Mouse (Mus musculus): Measurements from ENCODE around the gene Ccser1. TPM values are rescaled to one million over a fixed set of nuclear protein-coding genes. Genes with fewer than 3 reads are reported as not detected.

Ccser1 gene
- total RNA-seq, 1 experiment from 2014 or later = not detected

GRCm38 (mm10) chr6:61543459-61544044, 363.4 kb downstream of the Ccser1 start:
- no peak for ATAC-seq (replicated peaks; ENCODE audit: insufficient number of reproducible peaks, low FRiP score, low TSS enrichment, poor library complexity, severe bottlenecking)

DNA sequence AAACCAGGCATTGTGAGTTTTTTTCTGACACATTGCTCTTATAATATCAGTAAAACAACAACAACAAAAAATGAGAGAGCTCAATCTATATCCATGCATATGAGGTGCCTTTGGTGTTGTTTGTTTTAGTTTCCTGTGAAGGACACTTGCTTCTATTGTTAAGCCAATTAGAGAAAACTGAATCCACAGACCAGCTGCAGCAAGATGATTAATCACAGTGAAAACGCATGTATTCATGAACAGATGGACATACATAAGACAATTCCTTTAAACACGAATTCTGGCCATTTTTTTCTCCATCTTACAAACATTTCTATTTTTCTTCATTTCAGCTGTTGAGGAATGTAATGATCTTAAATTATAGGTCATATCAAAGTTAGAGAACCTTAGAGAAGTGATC, 387.4 kb downstream of the Ccser1 start:
- no peak for ATAC-seq (replicated peaks; ENCODE audit: insufficient number of reproducible peaks, low FRiP score, low TSS enrichment, poor library complexity, severe bottlenecking)

- ATAC-seq (replicated peaks; ENCODE audit: insufficient number of reproducible peaks, low FRiP score, low TSS enrichment, poor library complexity, severe bottlenecking) = no peak
Measured at GRCm38 (mm10) chr6:61567967-61568366, 387.8 kb downstream of the Ccser1 start.

GRCm38 (mm10) chr6:61581696-61582095, 401.6 kb downstream of the Ccser1 start:
- ATAC-seq (replicated peaks; ENCODE audit: insufficient number of reproducible peaks, low FRiP score, low TSS enrichment, poor library complexity, severe bottlenecking) = no peak

- no peak for ATAC-seq (replicated peaks; ENCODE audit: insufficient number of reproducible peaks, low FRiP score, low TSS enrichment, poor library complexity, severe bottlenecking)
Measured at GRCm38 (mm10) chr6:61588999-61589398, 408.9 kb downstream of the Ccser1 start.

GRCm38 (mm10) chr6:61601911-61602310, 421.8 kb downstream of the Ccser1 start:
- ATAC-seq (replicated peaks; ENCODE audit: insufficient number of reproducible peaks, low FRiP score, low TSS enrichment, poor library complexity, severe bottlenecking) = no peak

DNA sequence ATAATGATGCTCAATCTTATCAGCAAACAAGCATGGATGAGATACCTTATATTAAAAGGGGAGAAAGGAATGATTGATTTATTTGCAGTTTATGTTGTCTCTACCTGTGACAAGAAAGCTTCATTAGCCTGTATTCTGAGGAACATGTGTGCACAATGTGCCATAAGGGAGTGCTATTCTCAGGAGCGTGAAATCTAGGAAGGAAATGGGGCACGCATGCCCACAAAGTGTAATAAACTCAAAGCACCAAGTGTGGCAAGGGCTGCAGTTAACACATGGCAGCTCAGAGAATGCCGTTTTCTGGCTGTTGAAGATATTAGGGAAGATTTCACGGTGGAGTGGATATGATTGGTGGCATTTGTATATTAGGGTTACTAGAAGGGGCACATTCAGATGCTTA, 434.8 kb downstream of the Ccser1 start:
- no peak for ATAC-seq (replicated peaks; ENCODE audit: insufficient number of reproducible peaks, low FRiP score, low TSS enrichment, poor library complexity, severe bottlenecking)

GRCm38 (mm10) chr6:61621707-61622106, 441.6 kb downstream of the Ccser1 start:
- ATAC-seq (replicated peaks; ENCODE audit: insufficient number of reproducible peaks, low FRiP score, low TSS enrichment, poor library complexity, severe bottlenecking) = no peak

- ATAC-seq (replicated peaks; ENCODE audit: insufficient number of reproducible peaks, low FRiP score, low TSS enrichment, poor library complexity, severe bottlenecking) = no peak
Measured at GRCm38 (mm10) chr6:61661414-61661813, 481.3 kb downstream of the Ccser1 start.

GRCm38 (mm10) chr6:61664572-61664971, 484.4 kb downstream of the Ccser1 start:
- ATAC-seq (replicated peaks; ENCODE audit: insufficient number of reproducible peaks, low FRiP score, low TSS enrichment, poor library complexity, severe bottlenecking) = no peak

GRCm38 (mm10) chr6:61687002-61687401, 506.9 kb downstream of the Ccser1 start:
- ATAC-seq (replicated peaks; ENCODE audit: insufficient number of reproducible peaks, low FRiP score, low TSS enrichment, poor library complexity, severe bottlenecking) = no peak

DNA sequence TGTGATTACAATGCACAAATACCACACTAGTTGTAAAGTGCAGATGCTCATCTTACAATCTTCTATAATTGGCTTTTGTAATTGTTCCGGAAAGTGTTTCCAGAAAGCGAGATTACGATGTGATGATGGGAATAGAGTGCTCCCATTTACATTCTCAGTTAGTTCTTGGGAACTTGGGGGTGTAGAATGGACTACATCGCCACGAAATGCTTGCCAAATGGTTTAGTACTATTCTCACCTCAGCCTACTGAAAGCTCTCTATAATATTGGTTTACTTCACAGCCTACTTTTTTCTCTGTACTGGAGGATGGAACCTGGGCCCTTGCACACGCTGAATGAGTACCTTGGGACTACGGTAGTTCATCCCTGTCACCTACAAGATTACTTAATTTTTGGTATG, 522.9 kb downstream of the Ccser1 start:
- ATAC-seq (replicated peaks; ENCODE audit: insufficient number of reproducible peaks, low FRiP score, low TSS enrichment, poor library complexity, severe bottlenecking) = no peak

- no peak for ATAC-seq (replicated peaks; ENCODE audit: insufficient number of reproducible peaks, low FRiP score, low TSS enrichment, poor library complexity, severe bottlenecking)
Measured at GRCm38 (mm10) chr6:61721220-61721619, 541.1 kb downstream of the Ccser1 start.

- ATAC-seq (replicated peaks; ENCODE audit: insufficient number of reproducible peaks, low FRiP score, low TSS enrichment, poor library complexity, severe bottlenecking) = no peak
Measured at GRCm38 (mm10) chr6:61729065-61729464, 548.9 kb downstream of the Ccser1 start.

GRCm38 (mm10) chr6:61730088-61730880, 550.2 kb downstream of the Ccser1 start:
- ATAC-seq (replicated peaks; ENCODE audit: insufficient number of reproducible peaks, low FRiP score, low TSS enrichment, poor library complexity, severe bottlenecking) = no peak

DNA sequence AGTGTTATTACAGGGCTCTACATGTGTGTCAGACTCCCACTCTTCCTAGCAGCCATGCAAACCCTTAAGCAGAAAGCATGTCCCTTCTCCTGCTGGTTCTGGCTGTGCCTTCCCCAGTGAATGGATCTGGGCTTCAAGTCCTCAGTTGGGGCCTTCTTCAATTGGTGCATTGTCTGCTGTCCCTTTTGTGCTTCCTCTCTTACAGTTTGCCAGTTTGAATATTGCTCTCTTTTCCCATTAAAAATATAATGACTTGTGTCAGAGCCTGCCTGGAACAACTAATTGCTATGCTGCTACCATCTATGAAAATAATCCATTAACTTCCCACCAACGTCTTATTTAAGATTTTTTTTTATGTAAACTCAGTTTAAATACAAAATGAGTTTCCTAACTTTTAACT, 566.2 kb downstream of the Ccser1 start:
- no peak for ATAC-seq (replicated peaks; ENCODE audit: insufficient number of reproducible peaks, low FRiP score, low TSS enrichment, poor library complexity, severe bottlenecking)

GRCm38 (mm10) chr6:61762135-61762534, 582.0 kb downstream of the Ccser1 start:
- no peak for ATAC-seq (replicated peaks; ENCODE audit: insufficient number of reproducible peaks, low FRiP score, low TSS enrichment, poor library complexity, severe bottlenecking)

DNA sequence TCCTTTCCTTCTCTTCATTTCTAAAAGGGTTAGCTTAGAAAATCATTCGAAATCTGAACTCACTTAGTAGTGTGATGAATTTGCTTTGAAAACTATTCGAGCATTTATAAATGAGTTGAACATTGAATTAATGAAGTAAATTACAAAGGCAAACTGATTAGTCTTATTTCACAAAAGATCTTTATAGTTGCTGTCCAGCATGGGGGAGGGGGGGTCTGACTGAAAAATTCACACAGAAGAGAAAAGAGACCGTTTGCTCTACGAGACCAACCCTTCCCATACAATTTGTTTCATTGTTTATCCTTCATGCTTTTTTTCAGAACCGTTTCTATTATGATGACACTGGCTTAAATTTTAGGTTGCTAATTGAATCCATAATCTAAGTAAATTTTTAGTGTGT, 583.3 kb downstream of the Ccser1 start:
- no peak for ATAC-seq (replicated peaks; ENCODE audit: insufficient number of reproducible peaks, low FRiP score, low TSS enrichment, poor library complexity, severe bottlenecking)

DNA sequence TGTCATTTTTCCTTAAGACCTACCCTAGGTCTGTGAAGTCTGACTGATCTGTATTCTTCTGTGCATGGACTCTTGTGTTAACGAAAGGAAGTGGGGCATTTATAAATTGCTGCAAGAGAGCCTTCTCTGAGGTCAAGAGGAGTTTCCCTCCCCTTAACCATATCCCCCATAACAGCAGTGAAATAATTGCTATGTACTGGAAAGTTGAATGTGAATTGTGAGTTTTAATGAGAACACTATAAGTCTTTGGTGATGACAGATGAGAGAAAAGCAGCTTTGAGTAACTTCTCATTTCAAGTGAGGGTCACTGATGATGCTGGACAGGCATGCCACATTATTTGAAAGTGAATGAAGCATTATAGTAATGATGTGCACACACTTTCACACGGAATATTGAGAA, 585.7 kb downstream of the Ccser1 start:
- no peak for ATAC-seq (replicated peaks; ENCODE audit: insufficient number of reproducible peaks, low FRiP score, low TSS enrichment, poor library complexity, severe bottlenecking)

DNA sequence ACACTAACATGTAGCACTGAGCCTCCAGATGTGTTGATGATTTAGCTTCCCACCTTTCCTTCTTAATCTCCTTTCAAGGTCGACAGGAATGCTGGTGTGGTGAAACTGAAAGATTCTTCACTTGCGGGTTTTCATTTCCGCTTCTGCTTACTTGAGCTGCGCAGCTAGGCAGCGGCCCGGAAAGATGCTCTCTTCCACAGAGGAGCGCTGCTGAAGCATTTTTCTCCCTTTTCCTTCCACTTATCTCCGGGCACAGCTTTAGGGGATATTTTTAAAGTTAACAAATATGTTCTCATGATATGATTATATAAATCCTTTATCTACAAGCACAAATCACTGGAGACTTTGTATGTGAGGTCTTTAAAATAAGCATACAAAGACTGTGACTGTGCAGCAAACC, 587.0 kb downstream of the Ccser1 start:
- no peak for ATAC-seq (replicated peaks; ENCODE audit: insufficient number of reproducible peaks, low FRiP score, low TSS enrichment, poor library complexity, severe bottlenecking)

Data from monocyte, adult 5-6 weeks (primary cell).